Mouse (Mus musculus) erythroid progenitor cell, adult 5-6 weeks (primary cell): ENCODE data around the gene Snrpb2. TPM values are rescaled to one million over a fixed set of nuclear protein-coding genes. Genes with fewer than 3 reads are reported as not detected.

ENCODE experiments used
- ATAC-seq: replicated peaks from 2 replicates; pipeline ENCODE4 v1.8.0; 2016; ENCODE audit warnings: moderate number of reproducible peaks, mild to moderate bottlenecking, moderate TSS enrichment, inconsistent platforms; ENCODE audit not compliant: poor library complexity, low FRiP score, severe bottlenecking
- total RNA-seq, 2 experiments: library from RNA; stranded (forward) in 1 of 2; stranded (reverse) in 1 of 2; fragments of 150-400 nt in 1 of 2; fragments of 186-747, 209-891 nt in 1 of 2; gene quantifications; 2 replicates each; pipeline versions ENCODE4 v1.2.3 to v1.2.4; 2015 to 2017; ENCODE audit warnings: low replicate concordance in 2 of 2

The Snrpb2 gene
- total RNA-seq, 2 experiments from 2014 or later = 6.9 to 30.2 TPM

GRCm38 (mm10) chr2:143084852-143085397 is 22.1 kb downstream of the Snrpb2 start:
- no peak for ATAC-seq

GRCm38 (mm10) chr2:143089866-143090265 is 27.0 kb downstream of the Snrpb2 start:
- no peak for ATAC-seq

GRCm38 (mm10) chr2:143093726-143094125 is 30.9 kb downstream of the Snrpb2 start:
- ATAC-seq = no peak

GRCm38 (mm10) chr2:143094761-143095160 is 31.9 kb downstream of the Snrpb2 start:
- no peak for ATAC-seq

- no peak for ATAC-seq
Observed at GRCm38 (mm10) chr2:143097170-143097569, 34.3 kb downstream of the Snrpb2 start.

- ATAC-seq = no peak
Observed at GRCm38 (mm10) chr2:143113859-143114258, 51.0 kb downstream of the Snrpb2 start.

GRCm38 (mm10) chr2:143114716-143115115 is 51.9 kb downstream of the Snrpb2 start:
- ATAC-seq = no peak

- no peak for ATAC-seq
Observed at GRCm38 (mm10) chr2:143117453-143117852, 54.6 kb downstream of the Snrpb2 start.

- ATAC-seq = no peak
Observed at GRCm38 (mm10) chr2:143118221-143118620, 55.4 kb downstream of the Snrpb2 start.

Other genes starting within 250 kb of the Snrpb2 start
- 2.2 and 15.5 TPM in 2 replicates for gene Kif16b, start 161.5 kb upstream of the Snrpb2 start, total RNA-seq (2015; ENCODE audit: low replicate concordance)
- 2.3 and 9.5 TPM in 2 replicates for gene Kif16b, start 161.5 kb upstream of the Snrpb2 start, total RNA-seq (2017; ENCODE audit: low replicate concordance)
- gene Otor, start 15.4 kb downstream of the Snrpb2 start, total RNA-seq (2015; ENCODE audit: low replicate concordance) = not detected in 2 replicates
- gene Otor, start 15.4 kb downstream of the Snrpb2 start, total RNA-seq (2017; ENCODE audit: low replicate concordance) = not detected in 2 replicates